Mouse (Mus musculus): ENCODE data around the gene Kxd1.
A peak's percentile ranks its signal among the peaks of the same experiment; 100 is the strongest.

The Kxd1 gene

DNA sequence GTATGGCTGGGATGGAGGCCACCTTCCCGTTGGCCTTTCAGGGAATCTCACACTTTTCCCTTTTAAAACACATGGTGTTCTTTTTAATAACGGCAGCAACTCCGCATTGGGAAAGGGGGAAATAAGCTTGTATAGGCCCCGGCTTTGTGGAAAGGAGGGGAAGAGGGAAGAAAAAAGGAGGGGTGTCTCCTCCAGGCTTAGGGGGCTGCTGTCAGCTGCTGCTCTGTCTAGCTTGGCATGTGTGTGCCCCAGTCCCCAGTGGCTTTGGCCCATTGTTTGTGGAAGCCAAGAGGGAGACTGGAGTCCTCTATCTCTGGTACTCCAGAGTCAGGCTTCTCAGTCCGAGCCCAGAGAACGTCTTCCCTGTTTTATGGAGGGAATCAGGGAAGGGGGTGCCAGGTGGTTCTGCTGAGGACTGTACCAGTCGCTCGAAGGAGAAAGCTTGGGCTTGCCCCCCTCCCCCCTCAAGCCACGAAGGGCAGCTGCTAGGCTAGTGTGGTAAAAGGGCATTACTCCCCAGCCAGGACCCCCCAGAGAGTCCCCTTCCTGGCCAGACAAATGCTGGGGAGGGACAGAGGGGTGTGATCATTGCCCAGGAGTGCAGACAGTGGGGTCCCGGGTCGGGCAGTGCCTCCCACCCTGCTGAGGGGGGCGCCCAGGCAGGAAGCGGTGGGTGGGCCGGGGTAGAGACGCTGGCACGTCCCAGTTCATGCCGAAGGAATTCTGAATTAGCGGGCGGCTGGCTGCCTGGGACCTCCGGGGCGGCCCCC lies 32.6 kb downstream of the Kxd1 start:
- no peak for DNase-seq (ENCODE audit: extremely low spot score, low read depth, low spot score)

- DNase-seq (ENCODE audit: extremely low spot score, low read depth, low spot score): no peak
Observed at GRCm38 (mm10) chr8:70494416-70494945, 33.3 kb downstream of the Kxd1 start.

DNA sequence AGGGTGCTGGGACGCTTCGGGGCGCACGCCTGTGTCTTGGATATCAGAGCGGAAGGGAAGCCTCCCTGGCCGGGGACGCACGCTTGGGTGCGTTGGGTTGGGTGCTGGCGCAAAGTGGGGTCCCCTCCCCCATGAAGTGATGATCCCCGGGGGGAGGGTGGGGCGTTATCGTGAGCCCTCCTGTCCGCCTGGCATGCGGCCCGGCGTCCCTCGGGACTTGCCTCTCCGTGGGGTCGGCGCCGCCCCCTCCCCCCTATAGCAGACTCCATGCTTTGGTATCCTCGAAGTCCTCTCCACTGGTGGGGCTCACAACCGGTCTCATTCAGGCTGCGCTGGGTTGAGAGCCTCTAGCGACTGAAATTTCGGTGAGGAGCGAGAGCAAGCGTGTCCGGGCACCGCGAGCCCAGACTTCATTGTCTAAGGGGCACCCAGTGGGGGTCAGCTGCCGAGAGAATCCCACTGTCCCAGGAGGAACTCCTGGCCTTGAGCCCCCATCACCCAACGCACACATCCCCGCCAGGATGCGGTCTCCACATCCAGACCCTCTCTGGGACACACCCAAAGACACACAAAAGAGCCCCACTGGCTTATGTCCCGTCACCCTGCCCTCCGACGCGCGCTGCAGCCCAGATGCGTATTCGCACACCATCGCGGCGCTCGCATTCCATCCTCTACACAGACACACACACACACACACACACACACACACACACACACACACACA lies 33.9 kb downstream of the Kxd1 start:
- no peak for DNase-seq (ENCODE audit: extremely low spot score, low read depth, low spot score)

DNA sequence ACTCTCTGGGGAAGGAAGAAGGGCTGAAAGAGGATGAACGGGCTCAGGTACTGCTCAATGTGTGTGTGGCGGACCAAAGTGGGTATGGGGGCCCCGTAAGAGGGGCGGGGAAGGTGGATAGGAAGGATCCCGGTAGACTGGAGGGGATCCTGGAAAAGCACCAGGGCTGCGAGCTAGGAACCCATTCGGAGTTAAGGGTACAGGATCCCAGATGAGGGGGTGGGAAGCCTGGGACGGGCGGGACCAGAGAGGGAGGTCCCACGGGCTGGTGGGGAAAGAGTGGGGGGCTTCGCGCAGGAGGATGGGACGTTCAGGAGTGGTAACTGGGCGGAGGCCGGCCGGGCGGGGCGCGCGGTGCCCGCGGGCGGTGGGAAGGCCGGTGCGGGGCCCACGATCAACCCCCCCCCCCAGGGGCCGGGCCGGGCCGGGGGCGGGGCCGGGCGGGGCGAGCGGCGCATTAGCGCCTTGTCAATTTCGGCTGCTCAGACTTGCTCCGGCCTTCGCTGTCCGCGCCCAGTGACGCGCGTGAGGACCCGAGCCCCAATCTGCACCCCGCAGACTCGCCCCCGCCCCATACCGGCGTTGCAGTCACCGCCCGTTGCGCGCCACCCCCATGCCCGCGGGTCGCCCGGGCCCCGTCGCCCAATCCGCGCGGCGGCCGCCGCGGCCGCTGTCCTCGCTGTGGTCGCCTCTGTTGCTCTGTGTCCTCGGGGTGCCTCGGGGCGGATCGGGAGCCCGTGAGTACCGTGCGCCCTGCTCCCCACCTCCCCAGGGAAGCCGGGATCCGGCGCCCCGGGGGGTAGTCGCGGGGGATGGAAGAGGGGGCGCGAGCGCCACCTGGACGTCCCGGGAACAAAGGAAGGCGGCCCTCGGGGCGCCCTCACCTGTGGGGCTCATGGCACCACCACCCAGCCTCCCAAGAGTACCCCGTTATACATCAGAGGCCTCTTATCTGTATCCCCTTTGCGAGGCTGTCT lies 34.8 kb downstream of the Kxd1 start, which contains the start of gene Crlf1:
Gene Crlf1, plus strand, starts transcription at position 495 of the 977 bp plus-strand sequence.
- no peak for DNase-seq (ENCODE audit: extremely low spot score, low read depth, low spot score)

DNA sequence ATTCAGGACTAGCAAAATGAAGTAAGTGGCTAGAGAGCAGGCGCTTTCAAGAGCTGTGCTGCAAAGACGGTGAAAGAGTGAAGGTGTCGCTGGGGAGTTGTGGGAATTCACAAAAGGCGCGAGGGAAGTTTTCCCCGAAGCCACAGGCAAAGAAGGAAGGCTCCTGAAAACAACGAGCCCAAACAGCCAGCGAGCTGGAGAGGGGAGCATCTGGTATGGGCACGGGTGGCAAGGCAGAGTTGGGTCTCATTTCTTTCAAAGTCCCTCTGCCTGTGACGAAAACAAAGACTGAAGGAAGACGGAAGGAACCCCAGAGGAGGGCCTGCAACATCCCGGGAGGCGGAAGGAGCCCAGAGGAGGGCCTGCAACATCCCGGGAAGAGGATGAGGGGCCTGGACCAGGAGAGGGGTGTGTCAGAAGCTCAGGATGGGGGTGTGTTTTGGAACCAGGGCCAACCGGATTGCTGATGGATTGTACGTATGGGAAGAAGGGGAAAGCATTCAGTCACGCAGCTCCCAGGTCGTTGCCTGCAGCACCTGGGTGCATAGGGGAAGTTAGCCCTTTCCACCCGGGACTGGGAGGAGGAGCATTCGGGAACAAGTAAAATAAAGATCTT lies 36.8 kb downstream of the Kxd1 start:
- no peak for DNase-seq (ENCODE audit: extremely low spot score, low read depth, low spot score)

DNA sequence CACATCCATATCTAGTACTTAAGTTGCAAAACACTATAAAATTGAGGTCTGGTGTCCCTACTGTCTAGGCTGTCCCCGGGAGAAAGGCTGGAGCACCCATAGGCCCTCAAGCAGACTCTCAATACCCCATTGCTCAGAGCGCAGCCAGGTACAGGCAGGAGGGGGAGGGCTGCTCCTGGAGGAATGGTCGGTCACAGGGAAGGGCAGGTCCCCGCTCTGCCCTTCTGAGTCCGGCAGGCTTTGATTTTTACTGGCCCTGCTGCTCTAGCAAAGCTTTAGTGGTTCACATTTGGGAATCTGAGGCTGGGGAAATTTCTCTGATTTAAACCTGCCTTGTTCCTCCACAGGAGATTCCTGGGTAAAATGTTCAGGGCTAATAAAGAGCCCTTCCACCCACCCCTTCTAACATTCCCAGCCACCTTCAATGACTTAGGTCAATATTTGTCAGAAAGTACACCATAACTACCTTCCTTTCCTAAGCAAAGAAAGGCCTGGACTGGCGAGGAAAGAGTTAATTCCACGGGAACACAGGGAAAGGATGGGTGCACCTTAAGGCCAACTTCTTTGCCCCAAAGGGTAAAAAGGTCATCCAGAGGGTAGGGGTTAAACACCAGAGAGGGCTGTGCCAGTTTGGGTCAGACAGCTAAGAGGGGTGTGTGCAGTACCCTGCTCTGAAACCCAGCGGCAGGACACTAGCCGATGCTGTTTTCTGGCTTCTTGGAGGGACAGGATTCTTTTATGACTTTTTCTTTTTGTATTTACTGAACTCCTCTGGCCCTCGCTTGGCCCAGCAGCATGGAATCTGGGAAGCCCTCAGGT lies 37.5 kb downstream of the Kxd1 start:
- no peak for DNase-seq (ENCODE audit: extremely low spot score, low read depth, low spot score)

- DNase-seq (ENCODE audit: extremely low spot score, low read depth, low spot score): no peak
Observed at GRCm38 (mm10) chr8:70489576-70489975, 38.2 kb downstream of the Kxd1 start.

- DNase-seq (ENCODE audit: extremely low spot score, low read depth, low spot score): no peak
Observed at GRCm38 (mm10) chr8:70488931-70489470, 38.8 kb downstream of the Kxd1 start.

GRCm38 (mm10) chr8:70487993-70488796 lies 39.6 kb downstream of the Kxd1 start:
- DNase-seq (ENCODE audit: extremely low spot score, low read depth, low spot score): no peak

- DNase-seq (ENCODE audit: extremely low spot score, low read depth, low spot score): no peak
Observed at GRCm38 (mm10) chr8:70486941-70487520, 40.7 kb downstream of the Kxd1 start, which contains the start of gene Tmem59l. Gene Tmem59l (minus strand): TSS chr8:70487358.

- no peak for DNase-seq (ENCODE audit: extremely low spot score, low read depth, low spot score)
Observed at GRCm38 (mm10) chr8:70486191-70486681, 41.5 kb downstream of the Kxd1 start.

GRCm38 (mm10) chr8:70482943-70483342 lies 44.8 kb downstream of the Kxd1 start:
- no peak for DNase-seq (ENCODE audit: extremely low spot score, low read depth, low spot score)

- DNase-seq (ENCODE audit: extremely low spot score, low read depth, low spot score): no peak
Observed at GRCm38 (mm10) chr8:70481908-70482307, 45.8 kb downstream of the Kxd1 start.

DNA sequence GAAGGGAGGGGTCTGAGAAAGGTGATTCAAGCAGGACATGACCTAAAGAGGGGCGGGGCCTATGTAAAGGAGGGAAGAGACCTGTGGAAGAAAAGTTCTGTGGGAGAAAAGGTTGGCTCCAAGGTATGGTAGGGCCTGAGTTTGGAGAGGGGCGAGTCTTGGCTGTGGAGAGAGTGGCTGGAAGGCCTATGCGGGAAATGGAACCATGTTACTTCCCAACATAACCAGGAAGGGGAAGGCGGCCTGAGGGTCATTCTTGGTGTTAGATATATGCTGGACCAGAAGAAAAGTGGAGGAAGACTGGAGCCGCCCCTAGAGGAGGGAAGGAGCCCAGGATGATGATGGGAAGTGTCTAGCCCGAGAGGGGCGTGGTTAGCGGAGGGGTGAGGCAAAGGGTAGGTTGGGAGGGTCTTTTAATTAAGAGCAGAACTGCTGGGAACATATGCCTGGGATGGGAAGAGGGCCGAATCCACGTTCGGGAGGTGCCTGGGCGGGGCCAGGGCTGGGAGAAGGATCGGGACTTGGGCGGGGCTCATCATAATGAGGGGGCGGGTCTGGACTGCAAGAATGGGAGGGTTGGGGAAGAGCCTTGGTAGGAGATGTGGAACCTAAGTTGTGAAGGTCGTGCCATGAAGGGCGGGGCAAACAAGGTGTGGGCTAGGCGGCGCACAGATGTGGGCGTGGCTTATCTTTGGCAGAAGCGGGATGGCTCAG lies 50.3 kb downstream of the Kxd1 start:
- no peak for DNase-seq (ENCODE audit: extremely low spot score, low read depth, low spot score)

GRCm38 (mm10) chr8:70476333-70477268 lies 51.2 kb downstream of the Kxd1 start, which contains the start of gene Klhl26:
Gene Klhl26 (minus strand): TSS chr8:70476968.
- peak; percentile 80 for DNase-seq (ENCODE audit: extremely low spot score, low read depth, low spot score)

DNA sequence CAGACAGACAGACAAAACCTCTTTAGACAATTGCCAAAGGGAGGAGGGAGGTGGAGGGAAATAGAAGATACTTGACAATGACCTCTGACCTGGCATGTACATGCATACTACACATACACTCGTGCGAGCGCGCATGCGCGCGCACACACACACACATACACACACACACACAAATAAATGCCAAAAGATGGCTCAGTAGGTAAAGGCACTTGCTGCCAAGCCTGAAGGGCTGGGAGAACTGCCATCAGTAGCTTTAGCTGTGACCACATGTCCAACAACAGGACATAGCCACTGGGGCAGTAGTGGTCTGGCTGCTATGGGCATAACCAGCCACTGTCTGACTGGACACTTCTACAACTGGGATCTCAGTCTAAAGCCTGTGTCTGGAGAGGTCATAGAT lies 55.9 kb downstream of the Kxd1 start:
- DNase-seq (ENCODE audit: extremely low spot score, low read depth, low spot score): no peak
